Mouse (Mus musculus): Measurements from ENCODE around the gene Sqstm1. TPM values are rescaled to one million over a fixed set of nuclear protein-coding genes. Genes with fewer than 3 reads are reported as not detected.
A peak's percentile ranks its signal among the peaks of the same experiment; 100 is the strongest.
"Not testable (repeated sequence)": the region's sequence is repeated elsewhere in the genome, so short reads cannot be mapped to it uniquely, and the experiment has no call there.

Sqstm1 gene
- polyA plus RNA-seq, 1 experiment from 2014 or later = 377 TPM

- Histone ChIP-seq H3K4me2 (ENCODE audit: low read depth, low read length) (no peak overlapping the region), H3K27ac (ENCODE audit: low read depth, low read length) (no peak overlapping the region), H3K27me3 (ENCODE audit: control insufficient read depth, insufficient read depth, low read length) (no peaks in the 10 kb centered on the region), H3K36me3 (ENCODE audit: control insufficient read depth, insufficient read depth, low read length) (peaks cover 9% of the 10 kb centered on the region; the same call in 1 of the 2 replicates), H3K9ac (replicated peaks; ENCODE audit: low read depth, low read length) (no peak overlapping the region), H3K4me3 (ENCODE audit: low read depth, low read length) (no peak overlapping the region), H3K4me1 (ENCODE audit: control insufficient read depth, insufficient read depth, low read length) (peaks cover 6% of the 10 kb centered on the region; the same call in 1 of the 2 replicates), H3K9me3 (ENCODE audit: control insufficient read depth, low read length) (no peaks in the 10 kb centered on the region)
- no peak for ATAC-seq (ENCODE audit: low read depth)
- 87% methylated on average over 3 of the region's 3 CpGs for WGBS
Observed at GRCm38 (mm10) chr11:50176351-50176750, 34.3 kb downstream of the Sqstm1 start.

DNA sequence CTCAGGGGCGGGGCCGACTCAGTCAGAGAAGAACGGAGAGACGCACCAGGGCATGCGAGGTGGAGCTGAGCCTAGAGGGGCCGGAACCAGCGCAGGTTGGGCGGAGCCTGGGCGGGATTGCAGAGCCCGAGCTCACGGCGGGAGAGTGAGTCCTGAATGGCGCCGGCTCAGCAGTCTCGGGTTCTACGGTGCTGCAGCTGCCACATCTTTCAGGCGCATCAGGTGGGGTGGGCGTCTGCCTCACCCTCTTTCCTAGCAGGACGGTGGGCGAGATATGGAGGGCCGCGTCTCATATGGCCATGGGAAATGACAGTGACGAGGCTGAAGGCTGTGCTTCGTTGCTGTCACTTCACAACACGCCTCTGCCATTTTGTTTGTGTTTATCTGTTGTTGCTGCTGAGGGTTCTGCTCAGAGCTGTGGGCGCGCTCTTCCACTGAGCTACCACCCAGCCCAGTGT lies 35.9 kb downstream of the Sqstm1 start:
- peak overlapping the region; percentile 74 for H3K9ac ChIP-seq (replicated peaks; ENCODE audit: low read depth, low read length)
- peak; percentile 99 for ATAC-seq (ENCODE audit: low read depth)
- H3K27me3 ChIP-seq (ENCODE audit: control insufficient read depth, insufficient read depth, low read length) = no peaks in the 10 kb centered on the region
- peak overlapping the region; percentile 80 for H3K4me2 ChIP-seq (ENCODE audit: low read depth, low read length)
- under 1% methylated on average over 27 of the region's 27 CpGs for WGBS
- H3K9me3 ChIP-seq (ENCODE audit: control insufficient read depth, low read length) = no peaks in the 10 kb centered on the region
- peak overlapping the region; percentile 85 for H3K27ac ChIP-seq (ENCODE audit: low read depth, low read length)
- H3K36me3 ChIP-seq (ENCODE audit: control insufficient read depth, insufficient read depth, low read length) = peaks cover 9% of the 10 kb centered on the region; the same call in 1 of the 2 replicates
- H3K4me1 ChIP-seq (ENCODE audit: control insufficient read depth, insufficient read depth, low read length) = peaks cover 6% of the 10 kb centered on the region; the same call in 1 of the 2 replicates
- H3K4me3 ChIP-seq (ENCODE audit: low read depth, low read length) = peak overlapping the region; percentile 68

GRCm38 (mm10) chr11:50174111-50174729 lies 36.4 kb downstream of the Sqstm1 start, which contains the start of gene Mrnip:
TSS of gene Mrnip (plus strand) at chr11:50174444.
- H3K9ac ChIP-seq (replicated peaks; ENCODE audit: low read depth, low read length) = peak within 1 kb of the TSS; percentile 74
- not testable (repeated sequence) for H3K4me1 ChIP-seq (ENCODE audit: control insufficient read depth, insufficient read depth, low read length); H3K36me3 ChIP-seq (ENCODE audit: control insufficient read depth, insufficient read depth, low read length); H3K27me3 ChIP-seq (ENCODE audit: control insufficient read depth, insufficient read depth, low read length); H3K9me3 ChIP-seq (ENCODE audit: control insufficient read depth, low read length)
- H3K4me3 ChIP-seq (ENCODE audit: low read depth, low read length) = peak within 1 kb of the TSS; percentile 68
- WGBS = 4% methylated on average over 19 of the region's 19 CpGs
- H3K27ac ChIP-seq (ENCODE audit: low read depth, low read length) = peak within 1 kb of the TSS; percentile 85
- H3K4me2 ChIP-seq (ENCODE audit: low read depth, low read length) = peak within 1 kb of the TSS; percentile 80
- ATAC-seq (ENCODE audit: low read depth) = peak; percentile 39

- Histone ChIP-seq H3K27ac (ENCODE audit: low read depth, low read length) (no peak overlapping the region), H3K4me3 (ENCODE audit: low read depth, low read length) (no peak overlapping the region), H3K27me3 (ENCODE audit: control insufficient read depth, insufficient read depth, low read length) (no peaks in the 10 kb centered on the region), H3K4me1 (ENCODE audit: control insufficient read depth, insufficient read depth, low read length) (no peaks in the 10 kb centered on the region), H3K4me2 (ENCODE audit: low read depth, low read length) (no peak overlapping the region), H3K9ac (replicated peaks; ENCODE audit: low read depth, low read length) (no peak overlapping the region), H3K36me3 (ENCODE audit: control insufficient read depth, insufficient read depth, low read length) (peaks cover 25% of the 10 kb centered on the region), H3K9me3 (ENCODE audit: control insufficient read depth, low read length) (no peaks in the 10 kb centered on the region)
- ATAC-seq (ENCODE audit: low read depth) = no peak
- WGBS = 92% methylated on average over 5 of the region's 5 CpGs
Observed at GRCm38 (mm10) chr11:50168352-50168751, 42.3 kb downstream of the Sqstm1 start.

DNA sequence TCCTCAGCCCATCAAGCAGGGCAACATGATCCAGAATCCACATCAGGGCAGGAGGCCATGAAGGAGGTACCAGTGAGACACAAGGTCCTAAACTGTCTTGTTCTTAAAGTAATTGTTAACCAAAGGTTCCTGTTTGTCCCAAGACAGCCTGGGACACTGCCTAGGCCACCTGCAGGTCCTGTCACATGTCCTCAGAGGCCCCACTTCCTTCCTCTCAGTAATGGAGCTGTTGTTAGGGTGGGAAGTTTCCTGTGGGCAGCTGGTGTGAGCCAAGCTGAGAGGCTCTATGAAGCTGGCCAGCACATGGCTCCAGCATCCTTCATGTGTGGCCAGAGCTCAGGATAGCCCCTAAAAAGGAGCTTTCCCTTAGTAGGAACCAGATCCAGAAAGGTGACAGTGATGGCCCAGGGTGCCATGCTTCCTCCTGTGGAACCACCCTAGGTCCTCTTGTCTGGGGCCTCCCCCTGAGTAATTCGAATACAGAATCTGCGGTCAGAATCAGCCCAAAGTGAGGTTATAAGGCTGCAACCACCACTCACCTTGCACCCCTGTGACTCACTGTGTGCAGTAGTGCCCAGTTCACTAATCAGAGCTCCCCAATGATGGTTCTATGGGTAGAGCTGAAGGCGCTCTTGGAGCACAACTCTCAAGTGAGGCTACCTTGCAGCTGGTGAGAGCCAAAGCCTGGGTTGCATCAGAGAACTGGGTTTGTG lies 48.1 kb downstream of the Sqstm1 start:
- ATAC-seq (ENCODE audit: low read depth) = no peak
- Histone ChIP-seq H3K4me2 (ENCODE audit: low read depth, low read length) (no peak overlapping the region), H3K9me3 (ENCODE audit: control insufficient read depth, low read length) (no peaks in the 10 kb centered on the region), H3K9ac (replicated peaks; ENCODE audit: low read depth, low read length) (no peak overlapping the region), H3K27me3 (ENCODE audit: control insufficient read depth, insufficient read depth, low read length) (no peaks in the 10 kb centered on the region), H3K4me1 (ENCODE audit: control insufficient read depth, insufficient read depth, low read length) (no peaks in the 10 kb centered on the region), H3K4me3 (ENCODE audit: low read depth, low read length) (no peak overlapping the region), H3K36me3 (ENCODE audit: control insufficient read depth, insufficient read depth, low read length) (peaks cover 41% of the 10 kb centered on the region), H3K27ac (ENCODE audit: low read depth, low read length) (no peak overlapping the region)
- 95% methylated on average over 3 of the region's 3 CpGs for whole genome bisulfite sequencing

GRCm38 (mm10) chr11:50161578-50162304 lies 48.9 kb downstream of the Sqstm1 start:
- H3K27ac ChIP-seq (ENCODE audit: low read depth, low read length) = no peak overlapping the region
- no peaks in the 10 kb centered on the region for H3K27me3 ChIP-seq (ENCODE audit: control insufficient read depth, insufficient read depth, low read length)
- ATAC-seq (ENCODE audit: low read depth) = peak; percentile 55; the same call in 1 of the 2 replicates
- no peak overlapping the region for H3K4me2 ChIP-seq (ENCODE audit: low read depth, low read length)
- no peaks in the 10 kb centered on the region for H3K4me1 ChIP-seq (ENCODE audit: control insufficient read depth, insufficient read depth, low read length)
- 73% methylated on average over 10 of the region's 10 CpGs for WGBS
- no peak overlapping the region for H3K9ac ChIP-seq (replicated peaks; ENCODE audit: low read depth, low read length)
- H3K4me3 ChIP-seq (ENCODE audit: low read depth, low read length) = no peak overlapping the region
- peaks cover 47% of the 10 kb centered on the region for H3K36me3 ChIP-seq (ENCODE audit: control insufficient read depth, insufficient read depth, low read length)
- H3K9me3 ChIP-seq (ENCODE audit: control insufficient read depth, low read length) = no peaks in the 10 kb centered on the region

- Histone ChIP-seq H3K27me3 (ENCODE audit: control insufficient read depth, insufficient read depth, low read length) (no peaks in the 10 kb centered on the region), H3K27ac (ENCODE audit: low read depth, low read length) (no peak overlapping the region), H3K4me3 (ENCODE audit: low read depth, low read length) (no peak overlapping the region), H3K9me3 (ENCODE audit: control insufficient read depth, low read length) (no peaks in the 10 kb centered on the region), H3K9ac (replicated peaks; ENCODE audit: low read depth, low read length) (no peak overlapping the region), H3K4me1 (ENCODE audit: control insufficient read depth, insufficient read depth, low read length) (no peaks in the 10 kb centered on the region), H3K36me3 (ENCODE audit: control insufficient read depth, insufficient read depth, low read length) (peaks cover 62% of the 10 kb centered on the region), H3K4me2 (ENCODE audit: low read depth, low read length) (no peak overlapping the region)
- WGBS = 92% methylated on average over 4 of the region's 4 CpGs
- no peak for ATAC-seq (ENCODE audit: low read depth)
Observed at GRCm38 (mm10) chr11:50159347-50159746, 51.3 kb downstream of the Sqstm1 start.

GRCm38 (mm10) chr11:50158346-50158745 lies 52.3 kb downstream of the Sqstm1 start:
- Histone ChIP-seq H3K4me3 (ENCODE audit: low read depth, low read length) (no peak overlapping the region), H3K36me3 (ENCODE audit: control insufficient read depth, insufficient read depth, low read length) (peaks cover 62% of the 10 kb centered on the region), H3K9ac (replicated peaks; ENCODE audit: low read depth, low read length) (no peak overlapping the region)

More at GRCm38 (mm10) chr11:50158346-50158745, 52.3 kb downstream of the Sqstm1 start:
- Histone ChIP-seq H3K4me2 (ENCODE audit: low read depth, low read length) (no peak overlapping the region), H3K4me1 (ENCODE audit: control insufficient read depth, insufficient read depth, low read length) (no peaks in the 10 kb centered on the region), H3K27me3 (ENCODE audit: control insufficient read depth, insufficient read depth, low read length) (no peaks in the 10 kb centered on the region), H3K27ac (ENCODE audit: low read depth, low read length) (no peak overlapping the region), H3K9me3 (ENCODE audit: control insufficient read depth, low read length) (no peaks in the 10 kb centered on the region)
- ATAC-seq (ENCODE audit: low read depth) = no peak
- 97% methylated on average over 7 of the region's 7 CpGs for WGBS

Data from neural tube, embryonic 14.5 days (tissue).